Mouse (Mus musculus) hindlimb bud, embryonic 11.5 days (tissue): ENCODE data around the gene Tsga10.
A peak's percentile ranks its signal among the peaks of the same experiment; 100 is the strongest.

Source experiments
- DNase-seq: peaks from one replicate; pipeline ENCODE4 v3.0.0-alpha.2; 2012; ENCODE audit warnings: low read depth, low spot score; ENCODE audit errors: extremely low spot score

Gene Tsga10

DNA sequence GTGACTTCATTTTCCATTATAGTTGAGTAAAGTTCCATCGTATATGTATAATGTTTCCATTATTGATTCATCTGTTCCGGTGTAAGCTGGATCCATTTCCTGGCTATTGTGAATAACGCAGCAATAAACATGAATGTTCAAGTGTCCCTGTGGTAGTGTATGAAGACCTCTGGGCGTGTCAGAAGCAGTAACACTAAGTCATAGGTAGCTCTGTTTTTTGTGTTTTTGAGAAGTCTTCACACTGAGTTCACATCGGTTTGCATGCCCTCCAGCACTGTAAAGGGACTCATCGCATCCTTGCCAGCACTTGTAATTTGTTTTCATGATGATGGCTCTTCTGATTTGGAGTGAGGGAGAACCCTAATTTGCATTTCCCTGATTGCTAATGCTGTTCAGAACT, at the start of gene Tsga10:
Gene Tsga10 (minus strand): TSS at position 144 of the 400 bp plus-strand sequence.
- no peak for DNase-seq

DNA sequence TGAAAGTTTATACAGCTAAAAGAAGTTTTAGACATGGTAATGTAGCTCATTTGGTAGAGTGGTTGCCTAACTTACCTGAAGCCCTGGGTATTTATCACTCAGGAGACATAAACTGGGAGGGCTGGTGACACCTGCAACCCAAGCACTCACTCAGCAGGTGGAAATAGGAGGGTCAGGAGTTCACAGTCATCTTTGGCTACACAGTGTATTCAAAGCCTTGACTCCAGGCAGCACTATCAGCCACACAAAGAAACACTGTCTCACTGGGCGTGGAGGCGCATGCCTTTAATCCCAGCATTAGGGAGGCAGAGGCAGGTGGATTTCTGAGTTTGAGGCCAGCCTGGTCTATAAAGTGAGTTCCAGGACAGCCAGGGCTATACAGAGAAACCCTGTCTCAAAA, 46.5 kb upstream of the Tsga10 start:
- DNase-seq: no peak

DNA sequence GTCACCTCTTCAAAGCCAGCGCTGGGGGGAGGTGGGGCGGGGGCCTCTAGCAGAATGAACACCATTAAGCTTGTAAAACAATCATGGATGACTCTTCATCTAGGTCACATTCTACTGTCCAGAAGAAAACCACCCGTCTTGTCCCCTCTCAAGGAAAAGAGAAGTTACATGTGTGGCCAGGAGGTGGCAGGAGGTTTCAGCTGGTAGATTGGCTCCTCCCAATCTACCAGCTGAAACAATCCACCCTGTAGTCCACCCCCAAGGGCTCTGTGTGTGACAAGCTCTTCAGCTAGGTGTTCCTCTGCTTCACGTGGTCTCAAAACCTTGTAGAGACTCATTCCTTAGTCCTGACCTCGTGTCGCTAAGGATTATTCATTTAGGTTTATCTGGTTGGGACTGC, 36.9 kb upstream of the Tsga10 start:
- DNase-seq: no peak

DNA sequence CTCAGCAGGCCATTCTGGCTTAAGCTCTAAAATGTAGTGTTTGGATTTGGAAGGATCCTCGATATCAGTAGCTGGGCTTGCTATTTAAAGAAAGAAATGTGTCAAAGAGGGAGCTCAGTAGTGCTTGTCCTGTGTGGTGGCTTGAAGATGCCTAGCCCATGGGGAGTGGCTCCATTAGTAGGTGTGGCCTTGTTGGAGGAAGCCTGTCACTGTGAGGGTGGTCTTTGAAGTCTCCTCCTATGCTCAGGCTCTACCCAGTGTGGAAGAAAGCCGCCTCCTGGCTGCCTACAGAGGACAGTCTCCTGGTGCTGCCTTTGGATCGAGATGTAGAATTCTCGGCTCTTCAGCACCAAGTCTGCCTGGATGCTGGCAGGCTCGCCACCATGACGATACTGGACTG, 34.1 kb upstream of the Tsga10 start:
- no peak for DNase-seq

DNA sequence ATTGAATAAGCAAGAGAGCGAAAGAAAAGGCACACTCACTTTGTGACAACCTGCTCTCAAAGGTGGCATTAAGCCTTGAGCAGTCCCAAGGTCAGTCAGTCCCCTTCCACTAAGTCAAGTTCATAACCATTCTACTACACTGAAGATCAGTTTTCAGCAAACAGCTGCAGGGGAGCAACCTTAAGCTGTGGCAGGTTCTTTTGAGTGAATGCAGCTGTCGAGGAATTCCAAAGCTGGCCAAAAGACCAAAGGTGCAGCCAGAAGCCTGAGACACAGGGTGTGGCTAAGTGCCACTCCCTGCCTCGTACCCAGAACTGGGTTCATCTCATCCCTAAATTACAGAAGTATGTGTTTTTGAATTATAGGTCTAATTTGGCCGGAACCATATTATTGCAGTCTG, 33.6 kb upstream of the Tsga10 start:
- no peak for DNase-seq

DNA sequence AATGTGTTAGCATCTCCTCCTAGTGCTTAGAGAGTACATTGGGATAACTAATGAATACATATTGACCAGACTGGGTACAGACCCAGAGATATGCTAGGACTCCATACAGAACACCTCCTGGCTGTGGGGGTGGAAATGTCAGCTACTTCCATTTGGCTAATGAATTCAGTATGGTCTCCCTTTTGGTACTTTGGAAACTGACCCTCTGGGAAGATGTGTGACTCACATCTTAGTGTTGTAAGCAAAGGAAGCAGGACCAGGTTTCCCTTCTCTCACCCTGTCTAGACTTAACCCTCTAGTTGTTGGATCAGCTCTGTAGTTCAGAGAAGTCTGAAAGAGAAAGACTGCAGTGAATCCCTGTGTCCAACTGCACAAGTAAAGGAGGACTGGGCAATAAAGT, 28.4 kb upstream of the Tsga10 start:
- DNase-seq: no peak

DNA sequence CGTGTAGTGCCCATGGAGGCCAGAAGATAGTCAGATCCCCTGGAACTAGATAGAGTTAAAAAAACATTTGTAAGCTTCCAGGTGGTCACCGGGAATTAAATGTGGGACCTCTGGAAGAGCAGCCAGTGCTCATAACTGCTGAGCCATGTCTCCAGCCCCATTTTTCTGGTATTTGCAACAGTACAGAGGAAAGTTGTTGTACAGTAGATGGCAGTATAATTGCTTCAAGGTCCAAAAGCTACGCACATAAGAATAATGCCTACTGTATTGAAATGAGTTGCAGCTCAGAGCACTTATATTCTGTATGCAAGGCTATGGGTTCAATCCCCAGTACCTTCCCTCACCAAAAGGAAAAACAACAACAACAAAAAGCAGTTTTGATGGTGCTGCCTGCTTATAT, 25.2 kb upstream of the Tsga10 start:
- DNase-seq: no peak

DNA sequence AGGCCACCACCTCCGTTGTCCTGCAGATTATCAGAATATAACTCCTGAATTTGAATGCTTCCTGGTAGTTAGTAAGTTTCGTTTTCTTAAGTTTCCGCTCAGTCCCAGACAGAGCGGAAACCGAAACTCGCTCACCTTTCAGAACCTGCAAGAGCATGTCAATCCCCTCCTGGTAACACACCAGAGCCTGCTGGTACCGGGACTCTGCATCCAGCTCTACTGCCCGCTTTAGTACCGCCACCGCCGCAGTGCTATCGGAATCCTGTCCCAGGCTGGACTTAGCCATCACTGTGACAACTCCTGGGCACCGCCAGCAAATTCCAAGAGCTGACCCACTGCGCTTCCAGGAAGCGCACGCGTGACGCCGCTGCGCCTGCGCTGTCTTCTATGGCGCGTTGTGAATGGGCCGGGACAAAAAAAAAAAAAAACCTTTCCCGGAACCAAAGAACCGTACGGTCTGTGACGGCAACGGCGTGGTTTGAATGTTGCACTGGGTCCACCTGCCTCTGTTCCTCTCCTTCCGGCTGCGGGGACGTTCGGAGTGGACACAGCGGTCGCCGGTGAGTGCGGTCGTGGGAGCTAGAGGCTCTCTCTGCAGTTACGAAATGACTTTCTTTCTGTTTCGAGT, 23.9 kb upstream of the Tsga10 start, which contains the start of the genes Mitd1 and Mrpl30:
Gene Mitd1 (minus strand): TSS at position 387 of the 628 bp plus-strand sequence.
Gene Mrpl30 (plus strand): TSS at position 453 of the 628 bp plus-strand sequence.
- DNase-seq: peak; percentile 89

DNA sequence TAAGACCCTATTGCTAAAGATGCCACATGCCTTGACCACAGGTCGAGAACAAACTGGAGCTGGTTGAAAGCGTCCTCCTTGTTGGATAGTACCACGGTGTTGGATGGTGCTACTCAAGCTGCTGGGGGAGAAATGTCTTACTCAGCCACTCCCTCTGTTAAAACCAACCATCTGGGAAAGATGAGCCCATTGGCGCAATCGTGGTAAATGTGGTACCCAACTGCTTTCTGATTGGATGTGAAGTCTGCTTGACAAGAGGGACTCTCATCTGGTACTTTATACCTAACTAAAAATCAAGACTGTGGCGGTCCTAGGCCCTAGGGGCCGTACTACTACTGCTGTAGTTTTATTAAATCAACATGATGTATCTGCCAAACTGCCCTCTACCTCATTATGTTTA, 23.0 kb upstream of the Tsga10 start:
- DNase-seq: no peak

DNA sequence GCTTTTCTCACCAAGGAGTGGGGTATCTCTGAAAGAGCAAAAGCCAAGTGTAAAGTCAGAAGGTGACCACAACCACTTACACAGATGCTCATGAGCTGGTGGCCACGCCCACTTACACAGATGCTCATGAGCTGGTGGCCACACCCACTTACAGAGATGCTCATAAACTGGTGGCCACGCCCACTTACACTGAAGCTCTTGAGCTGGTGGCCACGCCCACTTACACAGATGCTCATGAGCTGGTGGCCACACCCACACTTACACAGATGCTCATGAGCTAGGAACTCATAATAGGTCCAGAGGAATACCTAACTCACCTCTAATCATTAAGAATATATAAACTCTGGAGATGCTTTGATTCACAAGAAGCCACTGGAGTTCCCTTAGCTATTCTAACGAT, 18.2 kb upstream of the Tsga10 start:
- DNase-seq: no peak

DNA sequence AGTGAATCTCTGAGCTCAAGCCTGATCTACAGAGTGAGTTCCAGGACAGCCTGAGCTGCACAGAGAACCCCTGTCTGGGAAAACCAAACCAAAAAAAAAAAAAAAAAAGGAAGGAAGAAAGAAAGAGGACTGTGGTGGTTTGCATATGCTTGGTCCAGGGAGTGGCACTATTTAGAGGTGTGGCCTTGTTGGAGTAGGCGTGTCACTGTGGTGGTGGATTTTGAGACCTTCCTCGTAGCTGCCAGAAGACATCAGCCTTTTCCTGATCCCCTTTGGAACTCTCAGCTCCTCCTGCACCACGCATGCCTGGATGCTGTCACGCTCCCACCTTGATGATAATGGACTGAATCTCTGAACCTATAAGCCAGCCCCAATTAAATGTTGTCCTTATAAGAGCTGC, 17.2 kb upstream of the Tsga10 start:
- DNase-seq: no peak

DNA sequence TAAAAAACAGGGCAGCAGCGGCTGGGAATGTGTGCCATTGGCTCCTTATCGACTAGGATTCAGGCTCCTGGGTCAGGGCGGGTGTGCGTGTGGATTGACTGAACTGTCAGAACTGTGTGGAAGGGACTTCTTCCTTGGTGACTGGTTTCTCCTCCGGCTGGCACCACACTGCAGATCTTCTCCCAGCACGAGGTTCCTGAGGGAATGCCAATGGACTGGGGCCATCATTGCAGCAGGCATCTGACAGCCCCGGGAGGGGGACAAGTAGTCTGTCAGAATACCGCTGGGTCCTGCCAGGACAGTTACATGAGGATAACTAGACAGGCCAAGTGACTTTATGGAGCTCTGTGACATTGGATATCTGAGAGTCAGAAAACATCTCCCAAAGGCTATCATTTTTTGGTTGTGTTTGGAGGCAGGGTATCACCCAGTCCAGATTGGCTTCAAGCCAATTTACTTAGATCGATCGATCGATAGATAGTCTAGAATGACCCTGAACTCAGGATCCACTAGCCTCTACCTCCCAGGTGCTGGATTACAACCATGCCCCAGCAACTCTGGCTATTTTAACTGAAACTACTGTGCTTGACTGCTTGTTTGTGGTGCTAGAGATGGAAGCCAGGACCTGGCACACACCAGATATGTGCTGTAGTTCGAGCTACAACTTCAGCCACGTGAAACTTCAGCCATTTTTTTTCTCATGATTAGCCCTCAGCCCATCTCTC, 11.7 kb upstream of the Tsga10 start:
- no peak for DNase-seq

DNA sequence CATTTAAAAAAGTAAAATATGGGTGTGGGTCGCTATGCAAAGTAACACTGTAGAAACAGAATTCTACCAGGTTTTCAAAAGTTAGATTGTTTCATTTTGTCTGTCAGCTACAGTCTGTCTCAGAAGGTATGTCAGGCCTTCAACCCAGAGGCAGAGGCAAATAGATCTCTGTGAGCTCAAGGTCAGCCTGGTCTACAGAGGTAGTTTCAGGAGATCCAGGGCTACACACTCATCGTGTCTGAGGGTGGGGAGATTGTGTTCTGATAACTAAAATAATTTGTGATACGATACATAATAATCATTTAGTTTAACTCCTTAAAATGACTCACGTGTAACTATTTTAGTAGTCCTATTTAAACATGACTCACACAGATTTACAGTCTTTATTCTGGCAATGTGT, 6.9 kb upstream of the Tsga10 start:
- no peak for DNase-seq

DNA sequence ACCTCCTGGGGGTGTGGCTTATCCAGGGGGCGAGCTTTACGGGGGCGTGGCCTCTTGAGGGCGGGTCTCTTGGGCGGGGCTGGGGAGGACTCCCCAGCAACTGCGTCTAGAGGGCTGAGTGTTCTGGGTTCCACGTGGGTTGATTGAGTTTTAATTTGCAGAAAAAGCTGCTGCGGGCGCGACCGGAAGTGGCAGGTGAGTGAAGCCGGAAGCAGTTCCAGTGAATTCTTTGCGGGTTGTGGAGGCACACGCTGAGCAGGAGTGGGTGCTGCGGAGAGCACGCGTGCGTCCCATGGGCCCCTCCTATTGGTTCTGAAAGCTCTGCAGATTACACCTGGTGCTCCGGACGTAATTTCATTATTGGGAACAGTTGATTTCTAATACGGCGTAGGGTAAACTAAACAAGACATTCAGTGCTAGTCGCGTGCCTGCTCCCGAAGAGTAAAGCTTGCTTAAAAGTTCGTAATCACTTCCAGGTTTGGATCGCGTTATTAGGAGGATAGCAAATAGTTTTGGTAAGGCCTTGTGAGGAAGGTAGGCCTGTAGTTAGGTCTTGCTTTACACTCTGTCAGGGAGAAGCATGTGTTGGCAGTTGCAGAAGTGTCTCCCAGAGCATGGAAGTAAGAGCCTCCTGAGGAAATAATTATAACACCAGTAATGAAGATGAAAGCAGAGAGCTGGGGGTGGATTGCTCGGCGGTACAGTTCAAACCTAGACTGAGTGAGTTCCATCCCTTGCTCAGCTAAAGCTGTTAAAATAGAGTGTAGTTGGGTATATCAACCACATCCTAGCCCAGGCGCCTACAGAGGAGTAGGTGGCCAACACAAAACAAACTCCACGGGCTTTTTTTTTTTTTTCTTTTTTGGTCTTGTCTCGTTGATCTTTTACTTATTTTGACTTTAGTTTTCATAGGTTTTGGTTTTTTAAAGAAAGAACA, 6.2 kb upstream of the Tsga10 start:
- no peak for DNase-seq

DNA sequence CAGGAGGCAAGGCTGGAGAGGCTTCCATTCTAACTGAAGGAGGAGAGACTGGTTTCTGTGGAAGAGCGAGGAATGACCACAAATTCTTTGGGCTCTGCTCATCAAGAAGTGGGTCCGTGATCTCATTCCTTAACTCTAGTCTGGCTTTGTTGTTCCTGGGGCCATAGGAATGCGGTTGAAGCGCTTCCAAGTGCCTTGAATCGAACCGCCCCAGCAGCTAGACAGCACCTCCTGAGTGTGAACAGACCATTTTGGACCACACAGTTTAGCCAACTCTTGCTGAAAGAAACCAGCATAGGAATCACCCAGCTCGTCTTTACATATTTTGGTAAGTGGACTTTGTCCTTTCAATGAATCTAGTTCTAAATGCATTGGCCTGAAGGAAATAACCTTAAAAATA, 5.5 kb upstream of the Tsga10 start, which contains the start of gene Lipt1:
Gene Lipt1 (plus strand): TSS at position 35 of the 400 bp plus-strand sequence.
- no peak for DNase-seq

DNA sequence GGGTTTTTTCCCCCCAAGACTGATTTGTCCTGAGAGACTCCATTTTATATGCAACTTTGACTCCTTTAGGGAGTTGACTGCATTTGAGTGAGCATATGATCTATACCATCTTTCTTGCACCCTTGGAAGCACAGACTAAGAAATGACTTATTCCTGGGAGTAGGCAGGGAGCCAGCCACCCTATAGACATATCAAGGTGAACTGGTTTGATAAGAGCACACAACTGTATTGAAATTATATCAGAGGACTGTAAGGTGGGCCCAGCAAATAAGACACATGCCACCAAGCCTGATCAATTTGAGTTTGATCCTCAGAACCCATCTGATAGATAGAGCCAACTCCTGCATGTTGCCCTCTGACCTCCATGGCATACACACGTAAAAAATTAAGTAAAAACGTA, 3.1 kb upstream of the Tsga10 start:
- DNase-seq: no peak

DNA sequence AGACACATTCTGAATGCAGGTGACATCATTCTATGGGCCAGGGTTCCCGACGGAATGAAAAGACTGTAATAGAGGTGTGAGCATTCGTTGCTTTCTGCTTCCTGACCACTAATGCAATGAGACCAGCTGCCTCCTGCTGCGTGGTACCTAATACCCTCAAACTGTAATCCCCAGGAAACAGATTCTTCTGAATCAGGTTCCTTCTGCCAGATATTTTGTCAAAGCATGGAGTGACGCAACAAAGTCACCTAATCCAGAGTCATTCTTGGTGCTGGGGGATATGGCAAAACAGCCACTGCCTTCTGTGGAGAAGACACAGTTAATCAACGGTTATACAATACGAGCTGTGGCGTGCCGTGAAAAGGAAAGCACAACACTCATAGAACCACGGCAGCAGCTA, 2.4 kb upstream of the Tsga10 start:
- no peak for DNase-seq

DNA sequence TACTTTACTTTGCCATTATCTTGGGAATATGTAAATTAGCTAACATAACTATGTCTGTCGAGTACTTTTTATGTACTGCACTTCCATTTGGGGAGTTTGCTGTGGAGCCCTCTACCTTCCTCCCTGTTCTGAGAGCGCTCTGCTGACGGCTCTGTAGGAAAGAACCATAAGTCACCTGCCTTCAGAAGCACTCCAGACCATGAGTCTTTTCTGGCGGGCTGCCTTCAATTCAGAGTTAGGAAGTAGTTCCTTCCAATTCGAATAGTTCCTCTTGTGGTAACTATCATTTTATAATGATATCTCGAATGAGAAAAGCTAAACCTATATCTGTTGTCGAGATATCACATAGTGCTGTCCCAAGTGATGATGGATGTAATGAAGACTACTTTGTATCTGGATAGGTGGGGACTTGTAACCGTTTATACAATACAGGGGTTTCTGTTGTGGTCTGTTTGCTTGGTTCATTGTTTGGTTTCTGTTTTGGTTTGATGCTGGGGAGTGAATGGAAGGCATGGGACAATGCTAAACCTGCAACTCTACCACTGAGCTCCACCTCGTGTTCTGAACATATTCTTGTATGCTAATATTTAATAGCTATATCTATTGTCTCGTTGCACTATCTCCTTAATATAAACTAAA, 1.6 kb upstream of the Tsga10 start:
- DNase-seq: no peak

DNA sequence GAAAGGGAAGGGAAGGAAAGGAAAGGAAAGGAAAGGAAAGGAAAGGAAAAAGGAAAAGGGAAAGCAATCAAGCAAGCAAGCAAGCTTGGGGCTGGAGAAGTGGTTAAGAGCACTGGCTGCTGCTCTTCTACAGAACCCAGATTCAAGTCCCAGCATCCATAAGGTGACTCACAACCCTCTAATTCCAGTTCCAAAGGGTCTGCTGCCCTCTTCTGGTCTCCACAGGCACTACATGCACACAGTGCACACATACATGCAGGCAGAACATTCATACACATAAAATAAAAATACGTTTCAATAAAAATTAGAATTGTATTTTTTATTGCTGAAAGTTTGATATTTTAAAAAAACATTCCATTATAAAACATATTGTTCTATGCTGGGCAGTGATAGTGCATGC, 827 bp upstream of the Tsga10 start:
- no peak for DNase-seq

DNA sequence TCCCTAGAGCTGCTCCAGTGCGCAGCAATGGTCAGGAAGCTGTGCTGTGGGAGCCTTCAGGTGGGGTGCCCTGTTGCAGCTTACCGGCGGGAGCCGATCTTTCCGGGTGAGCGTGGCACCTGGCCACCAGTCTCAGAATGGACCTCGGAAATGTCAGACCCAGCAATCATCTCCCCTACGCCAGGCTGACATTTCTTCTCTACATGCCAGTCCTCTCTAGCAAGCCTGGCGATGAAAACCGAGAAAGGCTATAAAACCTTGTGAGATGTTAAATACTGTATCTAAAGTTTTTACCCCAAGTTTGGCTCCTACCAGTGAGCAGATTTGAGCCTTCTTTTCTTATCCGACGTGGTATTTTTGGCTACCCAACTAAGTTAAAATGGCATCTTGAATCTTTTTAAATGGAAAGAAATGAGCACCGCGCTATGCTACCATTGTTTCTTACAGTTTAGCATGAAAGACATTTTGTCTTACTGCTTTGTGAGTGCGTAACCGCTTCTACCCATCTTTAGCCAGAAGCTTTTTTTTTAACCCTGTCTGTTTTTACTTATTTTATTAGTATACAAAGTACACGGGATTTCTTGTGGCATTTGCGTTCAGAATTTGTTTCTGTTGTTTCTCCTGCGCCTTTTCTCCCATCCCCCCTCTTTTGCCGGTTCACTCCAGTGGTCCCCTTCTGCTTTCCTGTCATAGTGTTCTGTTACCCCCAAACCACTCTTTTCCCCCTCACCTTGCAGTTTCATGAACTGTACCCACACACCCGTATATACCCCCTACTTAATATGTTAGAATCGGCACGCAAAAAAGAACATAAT, 621 bp downstream of the Tsga10 start:
- DNase-seq: peak; percentile 1
